Mouse (Mus musculus): ENCODE results near the gene Slc22a23. TPM values are rescaled to one million over a fixed set of nuclear protein-coding genes. Genes with fewer than 3 reads are reported as not detected.

The Slc22a23 gene
- total and polyA plus RNA-seq, 2 experiments from 2014 or later, result 10.3 to 87.9 TPM

DNA sequence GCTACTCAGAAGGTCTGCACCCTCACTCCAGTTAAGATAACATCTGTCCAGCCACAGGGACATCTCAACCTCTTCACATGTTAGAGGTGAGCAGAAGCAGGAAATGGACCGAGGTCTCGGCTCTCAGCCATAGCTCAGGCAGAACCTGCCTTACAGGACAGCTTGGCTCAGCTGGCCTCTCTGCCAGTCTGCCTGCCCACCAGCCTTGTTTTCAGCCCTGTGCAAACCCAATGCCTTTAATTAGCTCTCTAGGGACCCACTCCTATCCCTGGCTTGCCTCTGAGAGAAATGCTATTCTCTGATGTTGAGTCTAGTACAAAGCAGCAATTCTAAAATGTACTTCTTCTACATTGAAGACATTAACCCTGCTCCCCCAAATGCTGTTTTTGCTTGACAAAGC, 73.3 kb downstream of the Slc22a23 start:
- H3K27ac ChIP-seq (ENCODE audit: low read depth, low read length), result no peak overlapping the region
- H3K9me3 ChIP-seq (ENCODE audit: low read length), result no peaks in the 10 kb centered on the region
- TF ChIP-seq CTCF (IDR thresholded peaks at IDR 0.05; ENCODE audit: low read depth), result no peak
- H3K36me3 ChIP-seq (ENCODE audit: insufficient read depth), result no peaks in the 10 kb centered on the region
- DNase-seq (no peak), ATAC-seq (no peak)
- no peak overlapping the region for H3K4me2 ChIP-seq (ENCODE audit: low read depth)
- WGBS, result 68% methylated on average over 2 of the region's 2 CpGs
- no peak overlapping the region for H3K4me3 ChIP-seq (ENCODE audit: low read depth, low read length)
- H3K4me1 ChIP-seq (ENCODE audit: insufficient read depth), result peaks cover 7% of the 10 kb centered on the region; the same call in 1 of the 2 replicates
- no peaks in the 10 kb centered on the region for H3K27me3 ChIP-seq (ENCODE audit: insufficient read depth, low read length)
- H3K9ac ChIP-seq, result no peak overlapping the region

GRCm38 (mm10) chr13:34270886-34271602, 73.9 kb downstream of the Slc22a23 start:
- H3K27ac ChIP-seq (ENCODE audit: low read depth, low read length), result no peak overlapping the region
- H3K9ac ChIP-seq, result no peak overlapping the region
- H3K4me1 ChIP-seq (ENCODE audit: insufficient read depth), result peaks cover 7% of the 10 kb centered on the region; the same call in 1 of the 2 replicates
- no peak overlapping the region for H3K4me3 ChIP-seq (ENCODE audit: low read depth, low read length)
- ATAC-seq (no peak), DNase-seq (no peak)
- no peaks in the 10 kb centered on the region for H3K9me3 ChIP-seq (ENCODE audit: low read length)
- H3K36me3 ChIP-seq (ENCODE audit: insufficient read depth), result no peaks in the 10 kb centered on the region
- no peaks in the 10 kb centered on the region for H3K27me3 ChIP-seq (ENCODE audit: insufficient read depth, low read length)
- no peak for TF ChIP-seq CTCF (IDR thresholded peaks at IDR 0.05; ENCODE audit: low read depth)
- 89% methylated on average over 5 of the region's 5 CpGs for WGBS
- H3K4me2 ChIP-seq (ENCODE audit: low read depth), result no peak overlapping the region

DNA sequence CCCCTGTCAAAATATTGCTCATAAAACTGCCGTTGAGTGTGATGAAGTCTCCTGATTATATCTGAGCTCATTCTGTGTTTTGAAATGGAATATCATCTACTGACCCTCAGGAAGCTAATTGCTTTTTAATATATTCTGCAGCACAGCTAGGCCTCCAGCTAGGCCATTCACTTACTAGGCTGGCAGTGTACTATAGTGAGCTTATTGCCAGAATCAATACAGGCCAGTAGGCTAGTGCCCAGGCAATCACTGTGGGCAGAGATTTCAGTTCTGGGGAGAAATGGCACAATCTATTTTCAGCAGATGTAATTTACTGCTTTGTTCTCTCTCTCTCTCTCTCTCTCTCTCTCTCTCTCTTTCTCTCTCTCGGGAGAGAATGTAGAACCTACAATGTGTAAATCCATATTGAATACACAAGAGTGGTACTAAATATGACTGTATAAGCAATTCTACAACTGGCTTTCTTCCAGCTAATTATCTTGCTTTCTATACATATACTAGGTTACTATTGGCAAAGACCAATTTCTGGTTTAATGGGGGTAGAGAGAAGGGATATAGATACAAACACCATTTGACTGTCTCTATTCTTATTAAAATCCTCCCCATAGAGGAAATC, 75.5 kb downstream of the Slc22a23 start:
- no peak for TF ChIP-seq CTCF (IDR thresholded peaks at IDR 0.05; ENCODE audit: low read depth)
- no peaks in the 10 kb centered on the region for H3K9me3 ChIP-seq (ENCODE audit: low read length)
- 20% methylated on average over 2 of the region's 2 CpGs for WGBS
- H3K9ac ChIP-seq, result no peak overlapping the region
- DNase-seq (no peak), ATAC-seq (peak; percentile 43; the same call in 1 of the 2 replicates)
- no peak overlapping the region for H3K27ac ChIP-seq (ENCODE audit: low read depth, low read length)
- no peak overlapping the region for H3K4me2 ChIP-seq (ENCODE audit: low read depth)
- peaks cover 7% of the 10 kb centered on the region; the same call in 1 of the 2 replicates for H3K4me1 ChIP-seq (ENCODE audit: insufficient read depth)
- H3K27me3 ChIP-seq (ENCODE audit: insufficient read depth, low read length), result no peaks in the 10 kb centered on the region
- H3K36me3 ChIP-seq (ENCODE audit: insufficient read depth), result no peaks in the 10 kb centered on the region
- no peak overlapping the region for H3K4me3 ChIP-seq (ENCODE audit: low read depth, low read length)

DNA sequence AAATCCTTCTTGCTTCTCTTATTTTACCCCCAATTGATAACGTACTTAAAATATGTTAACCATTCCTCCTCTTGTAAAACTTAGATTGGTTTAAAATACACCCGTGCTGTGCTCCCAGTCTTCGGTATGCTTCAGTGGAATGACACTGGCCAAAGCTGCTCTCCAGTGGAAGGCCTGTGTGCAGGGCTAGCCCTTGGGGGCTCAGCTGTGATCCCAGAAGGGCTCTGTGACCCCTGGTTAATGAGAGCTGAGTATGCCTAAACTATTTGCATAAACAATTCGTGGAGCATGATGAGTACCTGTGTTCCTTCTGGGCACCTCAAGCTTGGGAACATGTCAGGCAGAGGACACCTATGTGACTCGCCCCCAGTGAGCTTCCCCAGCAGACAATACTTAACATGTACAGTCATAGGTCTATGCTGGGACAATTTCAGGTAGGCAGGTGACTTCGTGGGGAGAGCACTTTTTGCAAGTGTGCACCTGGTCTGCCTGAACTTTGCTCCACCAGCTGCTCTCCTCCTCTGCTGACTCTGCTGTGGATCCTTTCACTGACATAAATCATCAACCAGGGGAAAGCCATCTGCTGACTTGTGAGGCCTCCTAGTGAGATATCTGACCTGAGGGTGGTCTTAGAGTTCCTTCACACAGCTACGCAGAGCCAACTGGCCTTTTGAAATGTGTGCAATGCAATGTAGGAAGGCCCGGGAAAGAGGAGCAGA, 77.9 kb downstream of the Slc22a23 start:
- TF ChIP-seq CTCF (IDR thresholded peaks at IDR 0.05; ENCODE audit: low read depth), result no peak
- peaks cover 5% of the 10 kb centered on the region; the same call in 1 of the 2 replicates for H3K4me1 ChIP-seq (ENCODE audit: insufficient read depth)
- no peak overlapping the region for H3K4me2 ChIP-seq (ENCODE audit: low read depth)
- no peak overlapping the region for H3K9ac ChIP-seq
- WGBS, result 84% methylated on average over 8 of the region's 8 CpGs
- ATAC-seq, result no peak
- no peaks in the 10 kb centered on the region for H3K9me3 ChIP-seq (ENCODE audit: low read length)
- H3K27ac ChIP-seq (ENCODE audit: low read depth, low read length), result no peak overlapping the region
- H3K36me3 ChIP-seq (ENCODE audit: insufficient read depth), result no peaks in the 10 kb centered on the region
- no peak for DNase-seq
- H3K4me3 ChIP-seq (ENCODE audit: low read depth, low read length), result no peak overlapping the region
- H3K27me3 ChIP-seq (ENCODE audit: insufficient read depth, low read length), result no peaks in the 10 kb centered on the region

DNA sequence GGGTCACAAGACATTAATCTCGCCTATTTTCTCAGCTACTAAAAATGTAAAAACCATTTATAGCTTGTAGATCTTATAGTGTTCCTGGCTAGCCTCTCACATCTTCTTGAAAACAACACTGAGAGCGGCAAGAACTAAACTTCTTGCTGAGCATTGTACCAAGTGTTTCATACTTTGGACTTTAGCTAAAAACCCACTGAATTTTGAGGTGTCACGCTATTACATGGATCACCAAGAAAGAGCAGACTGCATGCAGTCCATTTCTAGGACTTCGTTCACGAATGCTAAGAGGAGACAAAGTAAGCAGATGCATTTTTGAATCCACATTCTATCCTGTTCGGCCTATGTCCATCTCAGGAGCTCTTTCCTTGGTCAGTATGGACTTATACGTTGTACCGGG, 78.9 kb downstream of the Slc22a23 start:
- DNase-seq (no peak), ATAC-seq (no peak)
- Histone ChIP-seq H3K4me1 (ENCODE audit: insufficient read depth) (no peaks in the 10 kb centered on the region), H3K9me3 (ENCODE audit: low read length) (no peaks in the 10 kb centered on the region), H3K27me3 (ENCODE audit: insufficient read depth, low read length) (no peaks in the 10 kb centered on the region), H3K4me2 (ENCODE audit: low read depth) (no peak overlapping the region), H3K4me3 (ENCODE audit: low read depth, low read length) (no peak overlapping the region), H3K36me3 (ENCODE audit: insufficient read depth) (no peaks in the 10 kb centered on the region), H3K27ac (ENCODE audit: low read depth, low read length) (no peak overlapping the region), H3K9ac (no peak overlapping the region)
- 96% methylated on average over 8 of the region's 8 CpGs for WGBS
- TF ChIP-seq CTCF (IDR thresholded peaks at IDR 0.05; ENCODE audit: low read depth), result no peak

GRCm38 (mm10) chr13:34265576-34265975, 79.4 kb downstream of the Slc22a23 start:
- DNase-seq (no peak), ATAC-seq (peak; percentile 21; the same call in 1 of the 2 replicates)
- H3K4me3 ChIP-seq (ENCODE audit: low read depth, low read length), result no peak overlapping the region
- no peak overlapping the region for H3K9ac ChIP-seq
- no peaks in the 10 kb centered on the region for H3K9me3 ChIP-seq (ENCODE audit: low read length)
- WGBS, result 70% methylated on average over 5 of the region's 5 CpGs
- H3K4me2 ChIP-seq (ENCODE audit: low read depth), result no peak overlapping the region
- no peak overlapping the region for H3K27ac ChIP-seq (ENCODE audit: low read depth, low read length)
- no peaks in the 10 kb centered on the region for H3K36me3 ChIP-seq (ENCODE audit: insufficient read depth)
- H3K4me1 ChIP-seq (ENCODE audit: insufficient read depth), result no peaks in the 10 kb centered on the region
- no peak for TF ChIP-seq CTCF (IDR thresholded peaks at IDR 0.05; ENCODE audit: low read depth)
- no peaks in the 10 kb centered on the region for H3K27me3 ChIP-seq (ENCODE audit: insufficient read depth, low read length)
